9 mouse cellular contexts compared by ENCODE assay signal in genomic region chr6:6862611-6863010, GRCm38 (mm10). TPM values are rescaled to one million over a fixed set of nuclear protein-coding genes. Genes with fewer than 3 reads are reported as not detected.
DNase-seq lines count a peak whose midpoint lies in the region; ATAC-seq and TF ChIP-seq lines count a peak whose summit lies in the region.
"Had no signal": no experiment of that assay in that cellular context is flagged by ENCODE, and none has a peak within 500 bp of the region (broad histone marks: within the 10 kb centered on the region; RNA-seq: fewer than 3 reads in every experiment).

No protein-coding gene starts in this region.

- H3K9me3 ChIP-seq in embryonic facial prominence, embryonic 13.5 days = no peaks in the 10 kb centered on the region
- no peaks in the 10 kb centered on the region for H3K9me3 ChIP-seq in stomach, postnatal 0 days (ENCODE audit: control insufficient read depth, low read length)

- no peak for TF ChIP-seq CTCF in stomach, postnatal 0 days (IDR thresholded peaks at IDR 0.05; ENCODE audit: low read depth)

- H3K9ac ChIP-seq in embryonic facial prominence, embryonic 13.5 days = peak overlapping the region; percentile 85
- no peak overlapping the region for H3K9ac ChIP-seq in stomach, postnatal 0 days (ENCODE audit: low read length)

- peak; percentile 80 for ATAC-seq in embryonic facial prominence, embryonic 13.5 days (ENCODE audit: insufficient number of reproducible peaks, insufficient read depth, low FRiP score, low TSS enrichment, low read depth)
- 0 out of 2 replicates have a peak, but pooled peaks have one; percentile 24 for ATAC-seq in megakaryocyte, adult 5-6 weeks (ENCODE audit: poor library complexity, severe bottlenecking)
- peak; percentile 64; the same call in 1 of the 2 replicates for ATAC-seq in stomach, postnatal 0 days (ENCODE audit: low FRiP score, low TSS enrichment)

- H3K36me3 ChIP-seq in embryonic facial prominence, embryonic 13.5 days = no peaks in the 10 kb centered on the region
- H3K36me3 ChIP-seq in stomach, postnatal 0 days (ENCODE audit: control insufficient read depth, insufficient read depth, low read length) = no peaks in the 10 kb centered on the region

- peaks cover 94% of the 10 kb centered on the region for H3K27me3 ChIP-seq in embryonic facial prominence, embryonic 13.5 days
- H3K27me3 ChIP-seq in stomach, postnatal 0 days (ENCODE audit: control insufficient read depth, insufficient read depth, low read length) = peaks cover 45% of the 10 kb centered on the region

- no peak for TF ChIP-seq EP300 in stomach, postnatal 0 days (optimal IDR thresholded peaks at IDR 0.05)

- peak; percentile 75 to 81 for DNase-seq in cerebellum, postnatal 10 days
- no peak for DNase-seq in cerebellum, adult 8-10 months
- peak; percentile 10 for DNase-seq in CD4-positive helper T cell, adult 2 months (ENCODE audit: low read depth, low spot score)
- peak; percentile 22 for DNase-seq in induced T-regulatory cell, adult 2 months (ENCODE audit: low read depth)
- DNase-seq in stomach, postnatal 0 days (ENCODE audit: low spot score) = peak; percentile 48
- DNase-seq in urinary bladder, postnatal 25 days (ENCODE audit: low spot score) = no peak

- 0% methylated on average over 23 of the region's 23 CpGs for WGBS in embryonic facial prominence, embryonic 13.5 days
- 2% methylated on average over 23 of the region's 23 CpGs for WGBS in stomach, postnatal 0 days

- peak overlapping the region; percentile 58 for H3K4me3 ChIP-seq in embryonic facial prominence, embryonic 13.5 days
- peak overlapping the region; percentile 34 for H3K4me3 ChIP-seq in stomach, postnatal 0 days (ENCODE audit: low read depth, low read length)

- peaks cover 44% of the 10 kb centered on the region for H3K4me1 ChIP-seq in embryonic facial prominence, embryonic 13.5 days
- H3K4me1 ChIP-seq in stomach, postnatal 0 days (replicated peaks; ENCODE audit: control insufficient read depth, insufficient read depth) = no peaks in the 10 kb centered on the region; the same call in 1 of the 2 replicates

- H3K27ac ChIP-seq in embryonic facial prominence, embryonic 13.5 days = peak overlapping the region; percentile 91
- H3K27ac ChIP-seq in stomach, postnatal 0 days (replicated peaks) = no peak overlapping the region

- peak overlapping the region; percentile 76 for H3K4me2 ChIP-seq in embryonic facial prominence, embryonic 13.5 days
- H3K4me2 ChIP-seq in stomach, postnatal 0 days (replicated peaks; ENCODE audit: low read depth) = peak overlapping the region; percentile 52

RNA-seq across cellular contexts. Expression of gene Dlx6, which starts 0.5 kb away (rescaled TPM):
- polyA plus RNA-seq in embryonic facial prominence, embryonic 13.5 days (2015; fragmentation: Nextera tagmentation; extraction: Ambion mirVana) = 4.6 and 5.1 TPM in 2 replicates
- not detected in 2 replicates for total RNA-seq in megakaryocyte, adult 5-6 weeks (2015)
- not detected in 2 replicates for total RNA-seq in megakaryocyte, adult 5-6 weeks (2017)
- 0.12 TPM in 1 of 2 replicates, not detected in the other for polyA plus RNA-seq in stomach, postnatal 0 days (2015; fragmentation: Nextera tagmentation; extraction: Ambion mirVana)
- polyA plus RNA-seq: C2C12 had no signal

RNA-seq across cellular contexts. Expression of gene Dlx5, which starts 19.3 kb away (rescaled TPM):
- polyA plus RNA-seq in embryonic facial prominence, embryonic 13.5 days (2015; fragmentation: Nextera tagmentation; extraction: Ambion mirVana) = 44.3 and 54.9 TPM in 2 replicates
- not detected in 2 replicates for total RNA-seq in megakaryocyte, adult 5-6 weeks (2015)
- total RNA-seq in megakaryocyte, adult 5-6 weeks (2017) = not detected in 2 replicates
- polyA plus RNA-seq in stomach, postnatal 0 days (2015; fragmentation: Nextera tagmentation; extraction: Ambion mirVana) = 6.2 and 7.1 TPM in 2 replicates
- polyA plus RNA-seq: C2C12 had no signal

Comparison
In these comparisons a context has a peak if more than half of its experiments do, and no peak if none do; other contexts are left out.
1. DNase-seq: peak in cerebellum, postnatal 10 days (2 of 2), CD4-positive helper T cell, adult 2 months (single experiment), induced T-regulatory cell, adult 2 months (single experiment) and stomach, postnatal 0 days (single experiment); none in cerebellum, adult 8-10 months (single experiment) and urinary bladder, postnatal 25 days (single experiment).
2. ATAC-seq: peak in every context shown above with its lines; median percentile 80 in embryonic facial prominence, embryonic 13.5 days; 64 in stomach, postnatal 0 days; 24 in megakaryocyte, adult 5-6 weeks.